Mouse (Mus musculus) testis, adult 2 months (tissue): Measurements from ENCODE around the gene Fam50b.

ENCODE experiments used
- CTCF ChIP-seq: fragments of 200-500 bp; IDR thresholded peaks from 2 replicates; pipeline ENCODE4 v1.5.1; 2012; ENCODE audit warnings: low read depth, mild to moderate bottlenecking, inconsistent platforms, low read length, moderate library complexity; ENCODE audit not compliant: control insufficient read depth, insufficient read depth, insufficient replicate concordance
- POLR2A ChIP-seq: fragments of 200-500 bp; IDR thresholded peaks from 2 replicates; pipeline ENCODE4 v1.6.1; 2012; ENCODE audit warnings: low read depth, mild to moderate bottlenecking, inconsistent platforms, low read length, moderate library complexity; ENCODE audit not compliant: control insufficient read depth

DNA sequence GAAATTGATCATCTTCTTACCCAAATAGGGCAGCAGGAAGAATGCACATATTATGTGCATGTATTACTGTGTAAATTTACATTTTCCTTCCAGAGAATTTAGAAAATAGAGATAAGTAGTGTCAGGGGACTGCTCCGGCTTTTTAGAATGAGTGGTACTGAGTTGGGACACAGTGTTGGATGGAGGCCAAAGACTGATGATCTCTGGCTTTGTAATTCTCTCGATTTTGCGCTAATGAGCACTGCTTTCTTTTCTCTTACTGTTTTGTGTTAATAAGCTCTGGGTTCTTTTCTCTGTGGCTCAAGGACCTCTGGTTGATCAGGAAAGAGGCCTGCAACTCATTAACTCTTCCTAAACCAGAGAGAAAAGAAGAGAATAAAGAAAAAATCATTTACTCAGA is 42.1 kb downstream of the Fam50b start:
- TF ChIP-seq POLR2A (no peak), CTCF (no peak)
